Mouse (Mus musculus): Measurements from ENCODE around the gene Rgs6.

GRCm38 (mm10) chr12:83055690-83056089 lies 467.6 kb downstream of the Rgs6 start:
- no peak for TF ChIP-seq POLR2A (IDR thresholded peaks at IDR 0.05; ENCODE audit: borderline replicate concordance, low read depth, low read length)
- TF ChIP-seq CTCF (IDR thresholded peaks at IDR 0.05; ENCODE audit: low read depth, low read length): no peak

Measured in bone marrow macrophage, adult 2 months (primary cell).